Mouse (Mus musculus) small intestine, adult 2 months (tissue): ENCODE measurements around the gene LTO1. TPM values are rescaled to one million over a fixed set of nuclear protein-coding genes. Genes with fewer than 3 reads are reported as not detected.

Source experiments
- H3K27ac ChIP-seq: fragments of 200-500 bp; 2 replicates; pipeline ENCODE4 v1.5.1; 2012; ENCODE audit warnings: low read depth, low read length, control low read depth, inconsistent platforms; ENCODE audit not compliant: insufficient read depth
- H3K27me3 ChIP-seq: fragments of 200-500 bp; 2 replicates; pipeline ENCODE4 v1.6.1; 2012; ENCODE audit warnings: mild to moderate bottlenecking, moderate library complexity, low read length, inconsistent platforms; ENCODE audit not compliant: control insufficient read depth, insufficient read depth
- H3K36me3 ChIP-seq: fragments of 200-500 bp; 2 replicates; pipeline ENCODE4 v1.6.1; 2012; ENCODE audit warnings: mild to moderate bottlenecking, low read length, control low read depth, inconsistent platforms; ENCODE audit not compliant: control insufficient read depth, insufficient read depth
- H3K4me1 ChIP-seq: fragments of 200-500 bp; 2 replicates; pipeline ENCODE4 v1.6.1; 2012; ENCODE audit warnings: low read length, inconsistent platforms, mixed read lengths; ENCODE audit not compliant: control insufficient read depth, insufficient read depth, insufficient read length
- H3K4me3 ChIP-seq: fragments of 200-500 bp; 2 replicates; pipeline ENCODE4 v1.5.1; 2012; ENCODE audit warnings: low read depth, mild to moderate bottlenecking, control low read depth, inconsistent platforms, low read length, moderate library complexity
- CTCF ChIP-seq: fragments of 200-500 bp; IDR thresholded peaks from 2 replicates; pipeline ENCODE4 v1.5.1; 2012; ENCODE audit warnings: low read depth, mild to moderate bottlenecking, control low read depth, inconsistent platforms, low read length, moderate library complexity, mixed read lengths; ENCODE audit not compliant: insufficient replicate concordance, insufficient read length; ENCODE audit errors: extremely low read depth
- POLR2A ChIP-seq: fragments of 200-500 bp; IDR thresholded peaks from 2 replicates; pipeline ENCODE4 v1.6.1; 2012; ENCODE audit warnings: low read depth, mild to moderate bottlenecking, control low read depth, inconsistent platforms, low read length, moderate library complexity
- WGBS: fragments of 180-500 bp; shearing (Covaris S2); methylation state at CpG from one replicate; pipeline ENCODE4 v1.1.7; 2018; 5-methylcytosine and 5-hydroxymethylcytosine counted together
- polyA plus RNA-seq: library from polyadenylated mRNA; depleted of rRNA; stranded (reverse); fragments of >200 nt; gene quantifications from 2 replicates; pipeline ENCODE4 v1.2.3, GENCODE M21; 2012

LTO1 gene
- polyA plus RNA-seq, 1 experiment: 14.1 TPM

GRCm38 (mm10) chr7:144929506-144929905 is 14.6 kb downstream of the LTO1 start:
- Histone ChIP-seq H3K27ac (no peak overlapping the region), H3K36me3 (peaks cover 26% of the 10 kb centered on the region), H3K4me1 (no peaks in the 10 kb centered on the region), H3K4me3 (no peak overlapping the region), H3K27me3 (no peaks in the 10 kb centered on the region)
- TF ChIP-seq POLR2A: no peak
- no peak for TF ChIP-seq CTCF
- WGBS: 41% methylated on average over 8 of the region's 8 CpGs

- TF ChIP-seq CTCF: no peak
- no peak for TF ChIP-seq POLR2A
- Histone ChIP-seq H3K27me3 (no peaks in the 10 kb centered on the region), H3K36me3 (peaks cover 28% of the 10 kb centered on the region), H3K4me3 (no peak overlapping the region), H3K4me1 (no peaks in the 10 kb centered on the region), H3K27ac (no peak overlapping the region)
- 82% methylated on average over 5 of the region's 5 CpGs for WGBS
These were observed 15.0 kb downstream of the LTO1 start for GRCm38 (mm10) chr7:144929931-144930330.

GRCm38 (mm10) chr7:144931778-144932177 is 16.9 kb downstream of the LTO1 start:
- Histone ChIP-seq H3K27ac (no peak overlapping the region), H3K36me3 (peaks cover 42% of the 10 kb centered on the region), H3K27me3 (no peaks in the 10 kb centered on the region), H3K4me3 (no peak overlapping the region), H3K4me1 (no peaks in the 10 kb centered on the region)
- no peak for TF ChIP-seq POLR2A
- TF ChIP-seq CTCF: peak; percentile 63; the same call in 1 of the 2 replicates
- WGBS: 43% methylated on average over 3 of the region's 3 CpGs

GRCm38 (mm10) chr7:144932389-144932937 is 17.6 kb downstream of the LTO1 start:
- no peak overlapping the region for H3K4me3 ChIP-seq
- WGBS: 67% methylated on average over 18 of the region's 18 CpGs
- H3K4me1 ChIP-seq: no peaks in the 10 kb centered on the region
- no peaks in the 10 kb centered on the region for H3K27me3 ChIP-seq
- H3K36me3 ChIP-seq: peaks cover 45% of the 10 kb centered on the region
- H3K27ac ChIP-seq: no peak overlapping the region
- TF ChIP-seq CTCF (no peak), POLR2A (no peak)

GRCm38 (mm10) chr7:144933336-144933735 is 18.4 kb downstream of the LTO1 start:
- Histone ChIP-seq H3K4me1 (no peaks in the 10 kb centered on the region), H3K4me3 (no peak overlapping the region), H3K36me3 (peaks cover 45% of the 10 kb centered on the region), H3K27me3 (no peaks in the 10 kb centered on the region), H3K27ac (no peak overlapping the region)
- 65% methylated on average over 3 of the region's 3 CpGs for WGBS
- TF ChIP-seq POLR2A: no peak
- TF ChIP-seq CTCF: no peak

- WGBS: 78% methylated on average over 8 of the region's 8 CpGs
- Histone ChIP-seq H3K27ac (no peak overlapping the region), H3K4me3 (no peak overlapping the region), H3K36me3 (peaks cover 45% of the 10 kb centered on the region), H3K27me3 (no peaks in the 10 kb centered on the region), H3K4me1 (no peaks in the 10 kb centered on the region)
- TF ChIP-seq CTCF (no peak), POLR2A (no peak)
These were observed 18.9 kb downstream of the LTO1 start for GRCm38 (mm10) chr7:144933796-144934195.

GRCm38 (mm10) chr7:144934901-144935300 is 20.0 kb downstream of the LTO1 start:
- Histone ChIP-seq H3K4me3 (no peak overlapping the region), H3K4me1 (no peaks in the 10 kb centered on the region; the same call in 1 of the 2 replicates), H3K36me3 (peaks cover 41% of the 10 kb centered on the region), H3K27me3 (no peaks in the 10 kb centered on the region), H3K27ac (no peak overlapping the region)
- TF ChIP-seq CTCF: no peak
- TF ChIP-seq POLR2A: no peak
- WGBS: 85% methylated on average over 5 of the region's 5 CpGs
